Comparison of ENCODE assay signal across 8 mouse cellular contexts in the genomic region with DNA sequence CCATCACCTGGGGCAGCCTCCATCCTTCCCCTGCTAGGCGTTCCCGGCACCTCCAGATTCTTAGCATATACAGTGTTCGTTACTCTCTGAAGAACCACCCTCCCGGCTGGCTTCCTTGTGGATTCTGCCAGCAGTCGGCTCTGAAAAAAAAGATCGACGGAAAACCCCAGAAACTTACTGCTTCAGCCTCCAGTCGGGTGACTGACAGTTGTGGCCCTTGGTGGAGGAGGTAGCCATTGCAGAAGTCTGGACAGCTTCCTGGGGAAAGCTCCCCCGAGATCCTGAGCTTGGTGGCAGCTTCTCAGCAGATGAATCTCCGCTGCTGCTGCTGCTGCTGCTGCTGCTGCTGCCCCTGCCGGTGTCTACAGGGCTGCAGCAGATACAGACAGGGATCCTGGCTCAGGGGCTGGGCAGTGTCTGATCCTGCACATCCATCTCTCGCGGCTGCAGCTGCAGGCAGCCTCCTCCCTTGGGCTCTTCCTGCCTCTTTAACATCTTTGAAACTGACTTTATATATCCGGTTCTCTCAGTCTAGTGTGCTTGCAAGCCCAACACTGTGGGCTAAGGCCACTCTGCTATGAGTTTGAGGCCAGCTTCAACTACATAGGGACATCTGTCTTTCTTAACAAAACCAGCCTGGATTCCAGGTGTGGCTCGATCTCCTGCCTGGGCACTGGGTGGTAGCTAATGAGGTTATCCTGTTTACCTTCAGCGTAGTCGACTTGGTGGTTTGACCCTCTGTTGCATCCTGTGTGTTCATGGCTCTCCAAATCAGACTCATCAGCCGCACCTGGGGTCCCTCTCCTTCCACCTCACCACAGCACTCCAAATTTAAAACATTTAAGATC. TPM values are rescaled to one million over a fixed set of nuclear protein-coding genes. Genes with fewer than 3 reads are reported as not detected.
DNase-seq lines count a peak whose midpoint lies in the region; ATAC-seq and TF ChIP-seq lines count a peak whose summit lies in the region.

No protein-coding gene starts in this region.

- 24% methylated on average over 18 of the region's 18 CpGs for WGBS in kidney, embryonic 16.5 days
- 20% methylated on average over 18 of the region's 18 CpGs for WGBS in embryonic facial prominence, embryonic 11.5 days
- WGBS in intestine, postnatal 0 days: 24% methylated on average over 18 of the region's 18 CpGs

- 0 out of 2 replicates have a peak overlapping the region, but pooled peaks have one; percentile 34 for H3K9ac ChIP-seq in kidney, embryonic 16.5 days (replicated peaks; ENCODE audit: low read length)
- no peak overlapping the region for H3K9ac ChIP-seq in embryonic facial prominence, embryonic 11.5 days (replicated peaks; ENCODE audit: low read length)
- H3K9ac ChIP-seq in intestine, postnatal 0 days (ENCODE audit: low read depth, low read length): no peak overlapping the region

- ATAC-seq in kidney, embryonic 16.5 days (ENCODE audit: low FRiP score, low TSS enrichment): no peak
- no peak for ATAC-seq in embryonic facial prominence, embryonic 11.5 days (replicated peaks; ENCODE audit: insufficient number of reproducible peaks, low FRiP score, low TSS enrichment, low read depth)
- no peak for ATAC-seq in intestine, postnatal 0 days
- ATAC-seq in neutrophil, adult 5-6 weeks (ENCODE audit: extremely low read depth, insufficient number of reproducible peaks, low FRiP score, poor library complexity, severe bottlenecking): peak; percentile 24; the same call in 1 of the 2 replicates
- ATAC-seq in erythroid progenitor cell, adult 5-6 weeks (replicated peaks; ENCODE audit: low FRiP score, poor library complexity, severe bottlenecking): no peak

- H3K4me1 ChIP-seq in kidney, embryonic 16.5 days (ENCODE audit: insufficient read depth, low read length): peaks cover 37% of the 10 kb centered on the region
- H3K4me1 ChIP-seq in embryonic facial prominence, embryonic 11.5 days (ENCODE audit: control insufficient read depth, insufficient read depth, low read length): no peaks in the 10 kb centered on the region
- H3K4me1 ChIP-seq in intestine, postnatal 0 days (replicated peaks; ENCODE audit: control insufficient read depth, insufficient read depth, low read length): peaks cover 6% of the 10 kb centered on the region

- H3K27ac ChIP-seq in kidney, embryonic 16.5 days (ENCODE audit: low read length): no peak overlapping the region
- no peak overlapping the region for H3K27ac ChIP-seq in embryonic facial prominence, embryonic 11.5 days (replicated peaks; ENCODE audit: low read depth, low read length)
- H3K27ac ChIP-seq in intestine, postnatal 0 days (ENCODE audit: low read depth, low read length): no peak overlapping the region

- DNase-seq in kidney, postnatal 25 days: no peak
- peak; percentile 40 for DNase-seq in embryonic facial prominence, embryonic 11.5 days (ENCODE audit: low spot score)
- DNase-seq in cerebellum, adult 11-12 months: no peak
- no peak for DNase-seq in urinary bladder, postnatal 10 days (ENCODE audit: low spot score)

- peak overlapping the region; percentile 35 for H3K4me2 ChIP-seq in kidney, embryonic 16.5 days (replicated peaks; ENCODE audit: low read depth, low read length)
- no peak overlapping the region for H3K4me2 ChIP-seq in embryonic facial prominence, embryonic 11.5 days (ENCODE audit: low read depth, low read length)
- peak overlapping the region; percentile 13; the same call in 1 of the 2 replicates for H3K4me2 ChIP-seq in intestine, postnatal 0 days (replicated peaks; ENCODE audit: low read depth)

- H3K27me3 ChIP-seq in kidney, embryonic 16.5 days (ENCODE audit: insufficient read depth, low read length): no peaks in the 10 kb centered on the region
- H3K27me3 ChIP-seq in embryonic facial prominence, embryonic 11.5 days (ENCODE audit: control insufficient read depth, insufficient read depth, low read length): no peaks in the 10 kb centered on the region
- no peaks in the 10 kb centered on the region for H3K27me3 ChIP-seq in intestine, postnatal 0 days (replicated peaks; ENCODE audit: control insufficient read depth, insufficient read depth, low read length)

- peak overlapping the region; percentile 12; the same call in 1 of the 2 replicates for H3K4me3 ChIP-seq in kidney, embryonic 16.5 days (ENCODE audit: low read length)
- H3K4me3 ChIP-seq in embryonic facial prominence, embryonic 11.5 days (ENCODE audit: low read depth, low read length): no peak overlapping the region
- H3K4me3 ChIP-seq in intestine, postnatal 0 days (ENCODE audit: low read depth, low read length): no peak overlapping the region

- H3K36me3 ChIP-seq in kidney, embryonic 16.5 days (ENCODE audit: insufficient read depth, low read length): no peaks in the 10 kb centered on the region
- H3K36me3 ChIP-seq in embryonic facial prominence, embryonic 11.5 days (replicated peaks; ENCODE audit: control insufficient read depth, insufficient read depth, low read depth, low read length): no peaks in the 10 kb centered on the region
- H3K36me3 ChIP-seq in intestine, postnatal 0 days (ENCODE audit: control insufficient read depth, insufficient read depth): no peaks in the 10 kb centered on the region

- H3K9me3 ChIP-seq in kidney, embryonic 16.5 days (ENCODE audit: low read length): no peaks in the 10 kb centered on the region
- no peaks in the 10 kb centered on the region for H3K9me3 ChIP-seq in embryonic facial prominence, embryonic 11.5 days (replicated peaks; ENCODE audit: control insufficient read depth, low read length)
- no peaks in the 10 kb centered on the region for H3K9me3 ChIP-seq in intestine, postnatal 0 days (ENCODE audit: control insufficient read depth)

- TF ChIP-seq CTCF in intestine, postnatal 0 days (IDR thresholded peaks at IDR 0.05; ENCODE audit: low read depth): peak; percentile 50

RNA-seq across cellular contexts. Expression of gene Brd2, which starts 6.7 kb away (rescaled TPM):
- 117 and 134 TPM in 2 replicates for polyA plus RNA-seq in kidney, embryonic 16.5 days (2015; fragmentation: Nextera tagmentation; extraction: Ambion mirVana)
- polyA plus RNA-seq in embryonic facial prominence, embryonic 11.5 days (2014; fragmentation: Nextera tagmentation; extraction: Ambion mirVana): 95.9 and 114 TPM in 2 replicates
- 51.8 and 60.0 TPM in 2 replicates for polyA plus RNA-seq in intestine, postnatal 0 days (2015; fragmentation: Nextera tagmentation; extraction: Ambion mirVana)
- 714 and 721 TPM in 2 replicates for total RNA-seq in neutrophil, adult 5-6 weeks (2017)
- 199 and 208 TPM in 2 replicates for total RNA-seq in erythroid progenitor cell, adult 5-6 weeks (2015; ENCODE audit: low replicate concordance)
- 191 and 208 TPM in 2 replicates for total RNA-seq in erythroid progenitor cell, adult 5-6 weeks (2017; ENCODE audit: low replicate concordance)

RNA-seq across cellular contexts. Expression of gene H2-DMa, which starts 9.8 kb away (rescaled TPM):
- polyA plus RNA-seq in kidney, embryonic 16.5 days (2015; fragmentation: Nextera tagmentation; extraction: Ambion mirVana): 18.3 and 19.0 TPM in 2 replicates
- polyA plus RNA-seq in embryonic facial prominence, embryonic 11.5 days (2014; fragmentation: Nextera tagmentation; extraction: Ambion mirVana): 9.4 and 9.7 TPM in 2 replicates
- 15.2 and 16.7 TPM in 2 replicates for polyA plus RNA-seq in intestine, postnatal 0 days (2015; fragmentation: Nextera tagmentation; extraction: Ambion mirVana)
- total RNA-seq in neutrophil, adult 5-6 weeks (2017): 221 and 234 TPM in 2 replicates
- total RNA-seq in erythroid progenitor cell, adult 5-6 weeks (2015; ENCODE audit: low replicate concordance): 14.4 and 17.2 TPM in 2 replicates
- total RNA-seq in erythroid progenitor cell, adult 5-6 weeks (2017; ENCODE audit: low replicate concordance): 12.3 and 20.4 TPM in 2 replicates

RNA-seq across cellular contexts. Expression of gene H2-DMb2, which starts 13.9 kb away (rescaled TPM):
- 24.5 and 30.3 TPM in 2 replicates for polyA plus RNA-seq in kidney, embryonic 16.5 days (2015; fragmentation: Nextera tagmentation; extraction: Ambion mirVana)
- not detected in 2 replicates for polyA plus RNA-seq in embryonic facial prominence, embryonic 11.5 days (2014; fragmentation: Nextera tagmentation; extraction: Ambion mirVana)
- 0.97 and 0.98 TPM in 2 replicates for polyA plus RNA-seq in intestine, postnatal 0 days (2015; fragmentation: Nextera tagmentation; extraction: Ambion mirVana)
- total RNA-seq in neutrophil, adult 5-6 weeks (2017): 699 and 729 TPM in 2 replicates
- total RNA-seq in erythroid progenitor cell, adult 5-6 weeks (2015; ENCODE audit: low replicate concordance): 3.2 and 4.6 TPM in 2 replicates
- total RNA-seq in erythroid progenitor cell, adult 5-6 weeks (2017; ENCODE audit: low replicate concordance): 2.0 and 2.8 TPM in 2 replicates

RNA-seq across cellular contexts. Expression of gene H2-DMb1, which starts 23.7 kb away (rescaled TPM):
- polyA plus RNA-seq in kidney, embryonic 16.5 days (2015; fragmentation: Nextera tagmentation; extraction: Ambion mirVana): 7.2 and 8.6 TPM in 2 replicates
- polyA plus RNA-seq in embryonic facial prominence, embryonic 11.5 days (2014; fragmentation: Nextera tagmentation; extraction: Ambion mirVana): 1.3 and 1.4 TPM in 2 replicates
- 5.1 and 6.4 TPM in 2 replicates for polyA plus RNA-seq in intestine, postnatal 0 days (2015; fragmentation: Nextera tagmentation; extraction: Ambion mirVana)
- total RNA-seq in neutrophil, adult 5-6 weeks (2017): 278 and 300 TPM in 2 replicates
- 18.0 and 34.8 TPM in 2 replicates for total RNA-seq in erythroid progenitor cell, adult 5-6 weeks (2015; ENCODE audit: low replicate concordance)
- 3.9 and 23.1 TPM in 2 replicates for total RNA-seq in erythroid progenitor cell, adult 5-6 weeks (2017; ENCODE audit: low replicate concordance)

RNA-seq across cellular contexts. Expression of gene H2-Oa, which starts 37.0 kb away (rescaled TPM):
- polyA plus RNA-seq in kidney, embryonic 16.5 days (2015; fragmentation: Nextera tagmentation; extraction: Ambion mirVana): 0.52 and 0.82 TPM in 2 replicates
- 0.20 and 0.26 TPM in 2 replicates for polyA plus RNA-seq in embryonic facial prominence, embryonic 11.5 days (2014; fragmentation: Nextera tagmentation; extraction: Ambion mirVana)
- polyA plus RNA-seq in intestine, postnatal 0 days (2015; fragmentation: Nextera tagmentation; extraction: Ambion mirVana): 0.25 and 0.90 TPM in 2 replicates
- total RNA-seq in neutrophil, adult 5-6 weeks (2017): 119 and 138 TPM in 2 replicates
- not detected in 2 replicates for total RNA-seq in erythroid progenitor cell, adult 5-6 weeks (2015; ENCODE audit: low replicate concordance)
- total RNA-seq in erythroid progenitor cell, adult 5-6 weeks (2017; ENCODE audit: low replicate concordance): 0.39 and 1.5 TPM in 2 replicates

Comparison
In these comparisons a context has a peak if more than half of its experiments do, and no peak if none do; other contexts are left out.
1. RNA of gene H2-DMb2, which starts 13.9 kb away (polyA plus RNA-seq): 24.5 to 30.3 TPM in kidney, embryonic 16.5 days; 0.97 to 0.98 TPM in intestine, postnatal 0 days and not detected in embryonic facial prominence, embryonic 11.5 days; every median in the first group is over 10 times any median in the second.